Mouse (Mus musculus): ENCODE measurements around the gene Il18. TPM values are rescaled to one million over a fixed set of nuclear protein-coding genes. Genes with fewer than 3 reads are reported as not detected.

Il18 gene
- 10 to 100 TPM; 24.4 to 26.7 TPM for total RNA-seq (2021)

- DNase-seq = peak; percentile 69 to 72
Observed at GRCm38 (mm10) chr9:50554241-50555093, at the start of gene Il18. Il18 (plus strand) TSS chr9:50554827.

- DNase-seq = no peak
Observed at GRCm38 (mm10) chr9:50505405-50505804, 49.2 kb upstream of the Il18 start.

DNA sequence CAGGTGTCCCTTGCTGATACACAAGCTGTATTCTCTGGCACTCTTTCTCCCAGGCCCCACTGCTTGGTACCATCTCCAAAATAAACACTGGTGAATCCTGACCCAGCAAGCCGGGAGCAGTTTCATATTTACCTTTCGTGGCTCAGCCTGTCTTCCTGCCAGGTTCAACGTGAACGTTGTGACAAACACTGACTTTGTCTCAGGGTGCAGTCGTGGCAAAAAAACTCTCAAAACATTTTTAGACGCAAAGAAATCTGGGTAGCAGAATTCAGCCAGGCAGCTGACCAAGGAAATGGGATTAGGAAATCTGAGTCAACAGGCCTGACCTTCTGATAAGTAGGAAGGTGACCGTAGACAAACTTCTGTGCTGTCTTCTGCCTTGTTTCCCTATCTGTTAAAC is 47.1 kb upstream of the Il18 start:
- no peak for DNase-seq

DNA sequence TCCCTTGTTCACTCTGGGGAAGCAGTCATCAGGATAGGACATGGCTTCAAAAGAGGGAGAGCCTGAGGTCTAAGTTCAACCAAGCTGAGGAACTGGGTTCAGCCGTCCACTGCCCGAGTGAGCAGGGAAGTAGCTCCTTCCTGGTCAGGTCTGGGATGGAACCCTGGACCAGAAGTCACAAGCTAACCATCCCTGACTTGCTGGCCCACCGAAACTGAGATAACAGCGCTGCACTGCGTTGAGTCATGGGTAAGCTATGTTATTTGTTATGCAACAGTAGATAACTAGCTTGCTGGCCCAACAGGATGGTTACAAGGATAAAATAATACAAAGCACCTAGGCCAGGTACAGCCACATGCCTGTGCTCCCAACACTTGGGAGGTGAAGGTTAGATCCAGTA is 39.2 kb upstream of the Il18 start:
- no peak for DNase-seq

GRCm38 (mm10) chr9:50518781-50519180 is 35.8 kb upstream of the Il18 start:
- no peak for DNase-seq

GRCm38 (mm10) chr9:50520748-50521147 is 33.9 kb upstream of the Il18 start:
- DNase-seq = no peak

DNA sequence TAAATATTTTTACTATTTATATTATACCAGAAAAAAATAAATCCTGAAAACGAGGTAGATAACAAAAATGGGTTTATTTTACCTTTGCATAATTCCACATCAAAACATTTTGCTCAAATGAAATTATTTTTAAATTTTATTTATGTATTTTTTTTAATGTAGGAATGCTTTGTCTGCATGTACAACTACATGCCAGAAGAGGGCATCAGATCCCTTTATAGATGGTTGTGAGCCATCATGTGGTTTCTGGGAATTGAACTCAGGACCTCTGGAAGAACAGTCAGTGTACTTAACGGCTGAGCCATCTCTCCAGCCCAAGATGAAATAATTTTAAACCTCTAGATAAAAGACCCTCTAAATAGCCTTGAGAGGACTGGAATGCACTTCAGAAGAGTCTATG is 33.1 kb upstream of the Il18 start:
- no peak for DNase-seq

- DNase-seq = no peak
Observed at GRCm38 (mm10) chr9:50522574-50522973, 32.1 kb upstream of the Il18 start.

- no peak for DNase-seq
Observed at GRCm38 (mm10) chr9:50524936-50525335, 29.7 kb upstream of the Il18 start.

DNA sequence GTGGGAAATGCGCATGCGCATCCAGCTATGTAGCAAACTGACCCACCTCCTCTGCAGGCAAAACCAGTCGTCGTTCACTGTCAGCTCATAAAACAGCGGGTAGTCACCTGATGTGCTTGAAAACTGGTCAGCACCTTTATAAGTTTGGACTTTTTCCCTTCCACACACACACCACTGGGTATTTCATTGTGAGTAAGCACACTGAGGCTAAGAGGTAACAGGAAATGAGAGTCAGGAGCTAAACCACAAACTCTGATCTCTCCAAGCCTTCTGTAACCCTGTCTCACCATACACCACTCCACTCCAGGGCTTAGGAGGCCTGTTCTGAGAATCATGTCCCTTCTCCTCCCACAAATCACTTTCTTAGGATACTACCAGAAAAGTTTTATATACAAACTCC is 29.0 kb upstream of the Il18 start:
- no peak for DNase-seq

DNA sequence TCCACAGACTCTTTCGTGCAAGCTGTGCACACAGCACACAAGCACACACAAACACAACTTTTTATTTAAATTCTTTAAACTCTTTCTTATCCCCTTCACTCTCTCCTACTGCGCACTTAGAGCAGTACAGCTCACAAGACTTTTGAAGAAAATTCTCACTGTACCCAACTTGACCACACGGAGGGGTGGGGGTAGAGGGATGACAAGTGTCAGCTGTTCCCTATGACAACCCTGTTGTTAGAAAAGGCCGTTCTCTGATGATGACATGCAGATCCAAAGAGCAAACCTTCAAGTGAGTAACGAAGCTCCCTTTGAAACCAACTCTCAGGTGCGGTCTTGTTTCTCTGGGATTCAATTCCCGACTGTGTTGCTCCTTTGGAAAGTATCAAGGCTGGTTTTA is 26.8 kb upstream of the Il18 start:
- no peak for DNase-seq

- peak; percentile 94 to 96 for DNase-seq
Observed at GRCm38 (mm10) chr9:50528293-50528892, 26.2 kb upstream of the Il18 start, which contains the start of gene Pts. Pts (minus strand) TSS chr9:50528724.

- peak in 1 of 2 experiments; percentile 37 for DNase-seq
Observed at GRCm38 (mm10) chr9:50530890-50531289, 23.7 kb upstream of the Il18 start.

DNA sequence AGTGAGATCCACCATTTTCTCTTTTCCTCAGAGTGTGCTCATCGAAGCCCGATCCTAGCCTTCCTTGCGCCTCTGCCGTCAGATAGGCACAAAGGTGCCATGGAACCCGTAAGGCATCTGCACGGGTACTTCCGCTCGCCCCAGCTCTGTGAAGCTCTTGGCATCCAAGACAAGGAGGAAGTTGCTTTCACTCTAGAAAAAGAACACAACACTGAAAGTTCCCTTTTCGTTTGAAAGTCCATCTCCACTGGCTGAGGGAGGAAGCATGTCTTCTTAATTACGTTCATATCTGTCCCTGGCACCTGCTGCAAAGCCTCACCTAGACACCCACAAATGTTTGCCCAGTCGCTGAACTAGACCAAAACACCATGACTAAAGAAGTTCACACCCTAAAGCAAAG is 21.3 kb upstream of the Il18 start:
- no peak for DNase-seq

- DNase-seq = no peak
Observed at GRCm38 (mm10) chr9:50533791-50534190, 20.8 kb upstream of the Il18 start.

DNA sequence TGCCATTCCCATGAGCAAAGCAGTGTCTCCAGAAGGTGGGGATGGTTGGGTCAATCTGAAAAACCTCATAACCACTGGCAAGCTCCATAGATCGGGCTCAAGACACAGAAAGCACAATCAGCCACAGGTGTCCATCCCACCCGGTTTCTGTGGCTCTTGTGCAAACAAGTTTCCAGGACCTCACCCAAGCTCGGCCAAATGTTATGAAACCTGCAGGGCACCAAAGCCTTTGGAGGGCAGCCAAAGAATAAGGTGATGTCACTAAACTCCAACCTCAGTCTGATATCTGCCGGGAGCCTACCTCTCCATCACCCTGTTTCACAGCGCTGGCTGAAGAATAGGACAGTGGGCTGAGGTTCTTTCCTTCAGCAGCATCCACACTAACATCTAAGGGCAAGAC is 18.7 kb upstream of the Il18 start:
- no peak for DNase-seq

- DNase-seq = no peak
Observed at GRCm38 (mm10) chr9:50536603-50537135, 18.0 kb upstream of the Il18 start.

DNA sequence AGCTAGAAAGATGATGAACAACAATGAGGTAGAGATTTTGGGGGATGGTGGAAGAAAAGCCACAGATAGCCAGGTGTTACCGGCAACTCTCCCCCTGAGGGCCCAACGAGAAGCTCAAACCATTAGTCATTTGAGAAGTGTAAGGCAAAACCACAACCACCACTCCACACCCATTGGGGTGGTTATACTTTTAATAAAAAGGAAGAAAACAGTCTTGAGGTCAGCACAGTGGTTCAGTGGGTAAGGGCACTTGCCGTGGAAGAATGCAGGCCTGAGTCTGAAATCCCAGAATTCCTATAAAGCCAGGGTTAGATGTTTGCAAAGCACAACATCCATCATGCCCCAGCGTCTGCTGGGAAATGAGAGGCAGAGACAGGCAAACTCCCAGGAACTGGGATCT is 17.3 kb upstream of the Il18 start:
- DNase-seq = no peak

DNA sequence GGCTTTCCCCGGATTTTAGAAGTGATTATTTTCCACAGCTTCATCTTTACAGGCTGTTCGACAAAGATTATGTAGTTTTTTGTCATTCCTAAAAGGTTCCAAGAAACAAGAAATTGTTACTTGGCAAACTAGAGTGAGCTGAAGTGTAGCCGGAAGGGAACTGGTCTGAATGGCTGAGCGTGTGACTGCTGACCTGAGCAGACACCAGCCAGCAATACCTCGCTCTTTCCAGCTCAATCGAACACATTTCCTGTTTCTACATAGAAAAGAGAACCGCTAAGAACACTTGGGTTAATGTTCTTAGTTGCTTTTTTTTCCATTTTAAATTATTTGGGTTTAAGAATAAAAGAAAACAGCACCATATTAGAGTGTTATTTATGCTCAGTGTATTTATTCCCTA is 14.5 kb upstream of the Il18 start:
- DNase-seq = no peak

GRCm38 (mm10) chr9:50542401-50542800 is 12.2 kb upstream of the Il18 start:
- no peak for DNase-seq

DNA sequence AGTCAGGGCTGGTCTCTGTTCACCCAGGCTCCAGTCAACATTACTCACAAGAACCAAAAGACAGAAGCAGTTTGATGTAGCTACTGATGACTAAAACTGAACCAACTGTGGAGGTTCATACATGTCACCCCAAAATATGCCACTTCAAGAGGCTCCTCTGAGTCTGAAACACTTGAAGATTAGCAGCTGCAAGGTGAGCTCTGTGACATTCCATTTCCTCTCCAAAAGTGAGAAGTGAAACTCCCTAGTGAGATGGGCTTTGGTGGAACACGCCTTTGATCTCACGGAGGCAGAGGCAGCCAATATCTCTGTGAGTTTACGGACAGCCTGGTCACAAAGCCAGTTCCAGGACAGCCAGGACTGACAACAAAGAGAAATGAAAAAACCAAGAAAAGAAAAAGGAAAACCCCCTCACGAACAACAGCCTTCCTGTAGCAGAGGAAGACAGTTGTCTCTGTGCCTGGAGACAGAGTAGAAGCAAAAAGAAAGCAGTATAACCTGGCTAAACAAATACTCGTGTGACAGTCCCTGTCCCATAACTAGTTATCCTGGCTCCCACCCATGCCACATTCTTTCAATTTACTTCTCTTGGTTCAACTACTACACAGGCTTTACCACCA is 6.7 kb upstream of the Il18 start:
- DNase-seq = no peak

GRCm38 (mm10) chr9:50548936-50549335 is 5.7 kb upstream of the Il18 start:
- no peak for DNase-seq

DNA sequence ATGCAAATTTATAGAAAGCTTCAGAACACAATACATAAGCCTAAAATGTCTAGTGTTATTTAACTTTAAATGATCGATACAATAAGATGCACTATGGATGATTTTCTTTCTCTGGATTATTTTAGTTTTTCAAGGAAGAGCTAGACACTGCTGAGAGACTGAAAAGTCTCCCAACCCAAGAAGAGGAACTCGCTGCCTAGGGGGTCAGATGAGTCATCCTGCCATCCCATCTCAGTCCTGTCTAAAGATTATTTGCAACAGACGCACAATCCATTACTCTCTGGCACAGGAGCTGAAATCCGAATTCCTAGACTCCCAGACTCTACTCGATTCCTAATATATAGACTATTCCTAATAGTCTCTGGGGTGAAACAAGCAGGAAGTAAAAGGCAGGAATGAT is 2.4 kb upstream of the Il18 start:
- DNase-seq = no peak

Measured in layer of hippocampus, postnatal 36 days (tissue).